Mouse (Mus musculus): Measurements from ENCODE around the gene Mpdz.

Mpdz gene

DNA sequence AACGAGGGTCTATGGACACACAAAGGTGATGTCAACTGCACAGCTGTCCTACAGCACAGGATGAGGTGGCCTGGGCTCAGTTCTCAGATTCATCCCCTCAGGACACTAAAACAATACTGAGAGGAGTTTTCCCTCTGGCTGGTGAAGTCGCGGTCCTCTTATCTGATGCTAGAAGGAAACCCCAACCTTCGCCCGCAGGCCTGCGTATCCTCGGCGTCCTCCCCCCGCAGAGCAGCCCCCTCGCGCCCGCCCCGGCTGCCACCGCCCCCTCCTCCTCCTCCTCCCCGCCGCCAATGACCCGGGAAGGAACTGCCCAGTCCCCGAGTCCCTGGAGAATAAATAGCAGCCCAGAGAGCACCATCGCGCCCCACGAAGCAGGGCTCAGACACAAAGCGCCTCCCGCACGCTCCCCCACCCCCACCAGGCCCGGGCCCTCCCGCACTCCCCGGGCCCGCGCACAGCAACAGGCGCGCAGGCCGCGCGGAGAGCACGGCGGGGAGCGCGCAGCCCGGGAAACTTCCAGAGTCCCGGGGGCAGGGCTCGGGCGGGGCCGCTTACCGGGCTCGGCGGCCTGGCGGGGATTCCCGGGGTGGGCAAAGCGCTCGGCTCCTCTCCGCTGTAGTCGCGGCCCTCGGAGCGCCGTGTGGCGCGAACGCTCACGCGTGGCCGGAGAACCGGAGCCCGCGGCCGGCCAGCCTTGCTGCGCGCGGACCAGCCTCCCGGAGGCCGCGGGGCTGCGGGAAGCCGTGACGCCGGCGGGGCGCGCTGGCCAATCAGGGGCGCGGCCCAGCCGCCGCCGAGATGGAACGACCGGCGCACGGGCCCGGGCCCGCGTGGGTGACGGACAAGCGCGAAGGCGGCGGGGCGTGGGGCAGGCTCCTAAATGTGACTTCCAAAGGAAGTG lies at the start of gene Mpdz:
Gene Mpdz (minus strand): TSS at position 738 of the 904 bp plus-strand sequence.
- in situ Hi-C loops (cut with MboI, MseI), result no loop called here

- in situ Hi-C loops (cut with MboI, MseI), result no loop called here
Measured at GRCm38 (mm10) chr4:81490556-81490955, 47.9 kb upstream of the Mpdz start.

GRCm38 (mm10) chr4:81484603-81485002 lies 42.0 kb upstream of the Mpdz start:
- in situ Hi-C loops (cut with MboI, MseI), result no loop called here

GRCm38 (mm10) chr4:81483887-81484602 lies 41.4 kb upstream of the Mpdz start:
- in situ Hi-C loops (cut with MboI, MseI), result no loop called here

DNA sequence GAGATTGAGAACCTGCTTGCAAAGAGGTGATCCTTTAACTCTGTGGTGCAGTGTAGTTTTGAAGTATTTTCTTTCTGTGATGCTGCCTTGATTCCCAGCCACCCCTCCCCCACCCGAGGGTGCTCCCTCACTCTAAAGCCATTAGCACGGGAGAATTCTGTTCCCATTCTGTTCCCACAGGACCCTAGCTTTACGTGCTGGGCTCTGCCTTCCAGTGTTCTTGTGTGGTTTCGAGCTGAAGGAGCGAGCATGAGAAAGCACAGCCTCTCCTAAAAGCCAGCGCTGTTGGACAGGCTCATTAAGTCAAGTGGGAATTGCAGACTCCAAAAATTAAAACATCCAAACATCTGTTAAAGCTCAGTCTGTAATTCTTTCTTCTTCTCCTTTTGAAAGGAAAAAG lies 40.5 kb upstream of the Mpdz start:
- in situ Hi-C loops (cut with MboI, MseI), result no loop called here

DNA sequence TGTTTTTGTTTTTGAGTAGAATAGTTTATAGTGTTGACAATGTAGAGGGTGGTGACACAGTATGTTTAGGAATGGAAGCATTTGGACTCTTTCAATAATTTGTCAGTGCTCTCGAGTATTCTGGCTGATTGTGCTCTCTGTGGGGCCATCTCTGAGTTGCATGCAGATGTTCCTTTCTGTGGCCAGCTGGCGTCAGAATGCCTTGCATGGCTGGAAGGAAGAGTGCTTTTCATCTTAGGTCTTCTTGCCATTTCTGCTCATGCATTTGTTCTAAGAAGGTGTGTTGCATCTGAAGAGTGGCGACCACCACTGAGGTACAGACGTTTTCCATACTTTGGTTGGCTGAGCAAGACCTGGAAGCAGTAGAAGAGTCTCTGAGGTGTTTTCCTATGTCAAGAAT lies 24.2 kb upstream of the Mpdz start:
- in situ Hi-C loops (cut with MboI, MseI), result no loop called here

- in situ Hi-C loops (cut with MboI, MseI), result no loop called here
Measured at GRCm38 (mm10) chr4:81465172-81465571, 22.6 kb upstream of the Mpdz start.

DNA sequence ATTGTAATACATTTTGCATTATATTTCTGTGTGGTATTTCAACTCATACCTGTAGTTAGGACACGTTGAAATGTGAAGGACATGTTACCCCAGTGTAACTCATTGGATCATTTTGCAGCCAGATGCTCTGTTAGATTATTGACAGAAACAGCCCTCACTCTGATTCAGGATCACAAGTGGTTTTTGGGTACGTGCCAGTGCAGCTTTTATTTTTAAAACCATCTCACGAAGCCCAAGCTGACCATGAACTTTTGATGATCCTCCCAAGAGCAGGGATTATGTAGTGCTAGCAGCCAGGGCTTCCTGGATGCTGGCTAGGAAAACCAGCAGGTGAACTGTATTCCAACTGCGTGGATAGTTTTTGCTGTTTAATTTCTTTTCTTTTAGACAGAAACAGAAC lies 19.6 kb upstream of the Mpdz start:
- in situ Hi-C loops (cut with MboI, MseI), result no loop called here

GRCm38 (mm10) chr4:81458921-81459320 lies 16.3 kb upstream of the Mpdz start:
- in situ Hi-C loops (cut with MboI, MseI), result no loop called here

DNA sequence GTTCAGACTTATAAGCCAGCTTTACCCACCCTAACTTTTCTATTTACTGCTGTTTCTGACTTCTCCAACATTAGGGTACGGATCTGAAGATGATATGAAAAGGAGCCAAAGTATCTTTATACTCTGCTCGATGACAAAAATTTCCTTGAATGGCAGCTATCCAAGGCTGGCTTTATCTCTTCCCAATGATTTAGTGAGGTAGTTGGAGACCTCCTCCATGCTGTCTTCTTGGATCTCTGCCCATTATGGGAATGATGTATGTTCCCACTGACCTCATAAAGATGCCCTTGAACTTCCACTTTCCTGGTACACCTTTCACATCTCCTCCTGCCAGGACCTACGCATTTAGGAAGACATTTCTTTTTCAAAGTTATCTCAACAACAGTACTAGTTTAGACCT lies 11.2 kb upstream of the Mpdz start:
- in situ Hi-C loops (cut with MboI, MseI), result no loop called here

DNA sequence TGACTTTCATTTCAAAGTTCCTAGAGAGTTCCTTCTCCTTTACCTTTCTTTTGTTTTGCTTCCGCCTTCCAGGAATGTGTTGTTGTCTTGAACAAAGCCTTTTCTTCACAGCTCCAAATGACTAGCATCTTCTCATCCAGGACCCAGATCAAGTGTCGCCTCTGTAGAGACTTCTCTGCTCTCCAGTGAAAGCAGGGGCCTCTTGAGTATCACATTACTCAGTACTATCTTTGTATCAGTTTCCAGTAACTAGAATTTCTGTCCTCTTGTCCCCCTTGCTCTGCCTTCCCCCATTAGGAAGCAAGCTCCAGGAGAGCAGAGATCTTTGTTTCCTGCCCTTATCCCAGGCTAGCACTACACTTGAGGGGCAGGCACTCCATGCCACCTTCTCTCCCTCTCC lies 9.6 kb upstream of the Mpdz start:
- in situ Hi-C loops (cut with MboI, MseI), result no loop called here

- in situ Hi-C loops (cut with MboI, MseI), result no loop called here
Measured at GRCm38 (mm10) chr4:81449413-81449812, 6.8 kb upstream of the Mpdz start.

GRCm38 (mm10) chr4:81443566-81443965 lies 951 bp upstream of the Mpdz start:
- in situ Hi-C loops (cut with MboI, MseI), result no loop called here

DNA sequence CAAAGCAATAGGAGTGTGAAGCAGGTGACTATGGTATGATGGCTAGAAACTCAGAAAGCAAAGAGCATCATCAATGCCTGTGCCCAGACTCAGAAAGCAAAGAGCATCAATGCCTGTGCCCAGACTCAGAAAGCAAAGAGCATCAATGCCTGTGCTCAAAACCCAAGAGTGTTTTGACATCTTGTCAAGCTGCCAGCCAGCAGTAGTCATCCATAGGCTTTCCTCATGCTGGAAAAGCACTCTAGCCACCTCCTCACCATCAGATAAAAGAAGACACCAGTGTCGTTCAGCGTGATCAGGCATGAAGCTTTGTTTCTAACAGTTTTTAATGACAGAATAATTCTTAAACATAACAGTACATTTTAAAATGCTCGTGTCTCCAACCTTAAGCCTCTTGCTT lies 8.7 kb downstream of the Mpdz start:
- in situ Hi-C loops (cut with MboI, MseI), result no loop called here

- in situ Hi-C loops (cut with MboI, MseI), result no loop called here
Measured at GRCm38 (mm10) chr4:81430826-81431225, 11.8 kb downstream of the Mpdz start.

DNA sequence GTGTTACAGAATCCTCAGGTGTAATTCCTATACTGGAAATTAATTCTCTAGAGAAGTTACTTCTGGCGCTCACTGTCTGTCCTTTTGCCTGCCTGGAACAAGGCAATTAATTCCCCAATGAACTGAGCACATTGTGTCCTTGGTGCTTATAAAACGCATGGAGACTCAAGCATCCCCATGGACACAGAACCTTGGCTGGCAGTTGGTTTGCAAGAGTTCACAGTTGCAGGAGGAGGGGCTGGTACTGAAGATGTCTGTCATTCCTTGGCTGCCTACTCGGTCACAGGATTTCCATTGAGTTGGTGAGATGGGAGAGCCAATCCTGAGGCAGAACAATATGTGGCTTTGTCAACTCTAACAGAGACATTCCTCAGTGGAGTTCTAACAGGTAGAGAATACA lies 12.5 kb downstream of the Mpdz start:
- in situ Hi-C loops (cut with MboI, MseI), result no loop called here

- in situ Hi-C loops (cut with MboI, MseI), result no loop called here
Measured at GRCm38 (mm10) chr4:81429670-81430069, 12.9 kb downstream of the Mpdz start.

- in situ Hi-C loops (cut with MboI, MseI), result no loop called here
Measured at GRCm38 (mm10) chr4:81423556-81423955, 19.1 kb downstream of the Mpdz start.

- in situ Hi-C loops (cut with MboI, MseI), result no loop called here
Measured at GRCm38 (mm10) chr4:81421621-81422020, 21.0 kb downstream of the Mpdz start.

DNA sequence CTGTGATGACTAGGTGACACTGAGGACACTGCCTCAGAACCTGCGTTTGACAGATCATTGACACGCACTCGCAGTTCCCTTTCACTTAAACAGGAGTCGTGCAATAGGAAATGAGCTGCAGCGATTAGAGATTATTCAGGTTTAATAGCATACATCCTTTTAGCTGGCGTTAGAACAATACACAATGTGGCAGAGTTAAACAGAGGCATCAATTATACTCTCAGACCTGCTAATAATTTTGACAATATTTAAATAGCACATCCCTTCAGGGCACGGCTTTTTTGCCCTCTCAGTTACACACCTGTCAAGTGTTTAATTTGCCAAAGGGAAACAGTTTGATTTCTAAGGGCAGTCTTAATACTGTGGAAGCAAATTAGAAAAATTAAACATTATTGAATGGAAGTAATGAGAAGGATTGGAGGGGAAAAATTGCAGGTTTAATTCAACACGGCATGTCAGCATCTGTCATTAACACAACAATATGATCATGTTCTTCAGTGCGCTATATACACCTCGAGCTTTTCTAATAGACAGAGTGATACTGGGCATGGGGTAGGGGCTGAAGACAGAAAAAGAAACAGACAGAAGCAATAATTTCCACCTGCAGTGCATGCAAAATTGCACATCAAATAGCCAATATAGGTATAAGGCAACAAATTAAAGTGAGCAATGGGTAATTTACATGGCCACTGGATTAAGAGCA lies 27.1 kb downstream of the Mpdz start:
- in situ Hi-C loops (cut with MboI, MseI), result no loop called here

DNA sequence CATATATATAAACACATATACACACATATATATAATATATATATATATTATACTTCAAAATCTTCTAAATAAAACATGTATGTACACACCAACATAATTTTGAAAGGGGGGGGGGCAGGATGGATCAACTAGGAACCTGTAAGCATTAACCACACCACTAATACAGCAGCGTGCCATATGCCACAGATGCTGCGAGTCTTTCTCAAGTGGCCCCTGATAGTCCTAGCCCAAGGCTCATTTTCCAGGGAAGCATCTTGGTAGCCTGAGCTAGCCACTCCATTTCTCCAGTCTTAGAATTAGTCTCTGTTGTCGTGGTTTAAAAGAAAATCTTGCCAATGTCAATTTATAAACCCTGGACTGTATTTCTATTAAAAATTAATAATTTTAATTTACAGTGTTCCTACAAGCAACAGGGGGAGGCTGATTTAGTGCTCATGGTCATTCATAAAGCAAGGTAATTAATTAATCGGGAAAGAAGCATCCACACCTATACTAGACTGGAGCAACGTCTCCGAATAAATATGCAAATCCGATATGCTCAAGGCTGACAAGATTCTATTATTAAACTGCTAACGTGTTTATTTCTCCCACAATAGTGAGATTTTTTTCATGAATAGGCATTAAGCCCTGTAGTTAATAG lies 27.8 kb downstream of the Mpdz start:
- in situ Hi-C loops (cut with MboI, MseI), result no loop called here

DNA sequence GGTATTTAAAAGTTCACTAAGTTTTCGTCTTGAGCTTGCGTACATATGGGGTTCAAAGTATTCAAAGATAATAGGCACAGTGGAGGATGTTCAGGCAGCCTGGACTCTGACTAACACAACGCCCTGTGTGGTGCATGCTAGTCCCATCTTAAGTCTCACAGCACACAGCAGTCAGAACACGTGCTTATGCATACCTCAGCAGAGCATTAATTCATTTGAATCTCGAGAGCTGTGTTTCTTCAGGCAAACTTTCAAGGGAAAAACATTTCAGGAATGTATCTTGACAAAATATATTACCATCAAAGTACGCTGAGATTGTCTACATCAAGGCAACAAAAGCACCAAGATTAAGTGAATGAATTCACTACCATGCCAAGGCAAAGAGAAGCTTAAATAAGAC lies 45.7 kb downstream of the Mpdz start:
- in situ Hi-C loops (cut with MboI, MseI), result loop anchor here in 1 of 2 experiments (10.0 kb wide), 1 partner anchor 1548 kb away; no protein-coding TSS in a partner anchor

Data from T-helper 17 cell (primary cell).